Mouse (Mus musculus): ENCODE data around the gene Hccs.
A peak's percentile ranks its signal among the peaks of the same experiment; 100 is the strongest.
"Not testable (repeated sequence)": the region's sequence is repeated elsewhere in the genome, so short reads cannot be mapped to it uniquely, and the experiment has no call there.

The Hccs gene

DNA sequence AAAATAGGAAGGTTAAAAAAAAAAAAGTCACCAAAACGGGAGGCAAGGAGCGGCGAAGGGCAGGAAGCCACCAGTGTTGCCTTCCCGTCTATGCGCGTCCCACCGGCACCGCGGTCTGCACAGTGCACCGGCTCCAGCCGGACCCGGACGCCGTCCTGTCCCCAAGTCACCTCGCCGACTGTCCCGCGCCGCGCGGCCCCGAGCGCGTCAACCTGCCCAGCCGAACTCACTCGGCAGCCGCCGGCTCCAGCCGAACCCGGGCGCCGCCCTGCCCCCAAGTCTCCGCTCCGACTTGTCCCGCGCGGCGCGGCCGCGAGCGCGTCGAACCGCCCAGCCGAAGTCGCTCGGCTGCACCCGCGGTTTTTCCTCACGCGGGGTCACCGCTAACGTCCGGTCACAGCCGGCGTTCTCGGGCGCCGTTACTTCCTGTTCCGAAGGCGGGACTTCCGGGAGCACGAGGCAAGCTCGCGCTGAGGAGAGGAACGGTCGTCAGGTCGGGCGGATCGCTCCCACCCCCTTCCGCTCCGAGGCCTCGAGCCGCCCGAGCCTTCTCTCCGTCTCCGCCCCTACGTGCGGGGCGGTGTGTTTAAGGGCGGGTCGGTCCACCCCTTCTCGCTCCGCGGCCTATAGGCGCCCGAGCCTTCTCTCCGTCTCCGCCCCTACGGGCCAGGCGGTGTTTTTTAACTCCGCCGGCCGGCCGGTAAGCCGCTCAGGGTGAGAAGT, at the start of gene Hccs:
TSS of gene Hccs (minus strand) at position 428 of the 723 bp plus-strand sequence.
- peak; percentile 80 to 81 for DNase-seq (ENCODE audit: low read depth in 1 of 2, low spot score in 2 of 2)

DNA sequence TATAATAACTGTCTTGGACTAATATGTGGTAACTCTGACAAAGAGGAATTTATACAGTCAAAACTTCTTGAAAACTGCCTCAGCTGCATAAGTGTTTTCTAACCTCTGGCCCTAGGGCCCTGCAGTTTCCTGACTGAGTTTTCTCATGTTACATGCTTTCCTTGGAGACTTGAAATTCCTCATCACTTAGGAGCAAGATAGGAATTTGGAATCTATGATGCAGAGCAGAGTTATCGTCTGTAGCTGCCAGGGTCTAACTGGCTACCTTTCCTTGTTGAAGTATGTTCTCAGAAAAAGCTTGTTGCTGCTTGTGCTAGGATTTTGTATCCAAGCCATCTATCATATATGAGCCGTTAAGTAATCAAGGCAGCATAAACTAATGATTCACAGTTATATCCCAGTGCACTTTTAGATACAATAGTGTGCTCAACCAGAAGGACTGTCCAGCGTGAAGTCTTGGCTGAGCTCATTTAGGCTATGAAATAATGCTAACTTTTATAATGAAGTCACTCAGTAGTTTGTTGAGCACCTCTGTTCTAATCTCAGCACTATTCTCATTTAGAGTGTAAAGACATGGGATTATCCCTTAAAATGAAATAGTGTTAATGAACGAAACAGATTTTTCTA, 37.1 kb upstream of the Hccs start:
- no peak for DNase-seq (ENCODE audit: low read depth in 1 of 2, low spot score in 2 of 2)

DNA sequence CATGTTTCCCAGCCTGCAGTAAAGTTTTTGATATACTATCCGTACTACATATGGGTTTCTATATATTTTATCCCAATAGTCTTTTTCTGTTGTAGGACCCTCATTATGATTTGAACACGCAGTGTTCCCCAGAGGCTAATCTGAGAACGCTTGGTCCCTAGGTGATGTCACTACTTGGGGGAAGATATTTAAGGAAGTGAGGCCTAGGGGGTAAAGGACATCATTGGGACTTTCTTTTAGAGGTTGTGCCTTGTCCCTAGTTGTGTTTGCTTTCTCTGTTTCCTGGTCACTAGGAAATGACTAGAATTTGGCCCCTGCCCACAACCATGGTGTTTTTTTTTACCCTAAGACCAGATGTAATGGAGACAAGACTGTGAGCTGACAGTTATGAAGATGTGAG, 18.0 kb upstream of the Hccs start:
- no peak for DNase-seq (ENCODE audit: low read depth in 1 of 2, low spot score in 2 of 2)

DNA sequence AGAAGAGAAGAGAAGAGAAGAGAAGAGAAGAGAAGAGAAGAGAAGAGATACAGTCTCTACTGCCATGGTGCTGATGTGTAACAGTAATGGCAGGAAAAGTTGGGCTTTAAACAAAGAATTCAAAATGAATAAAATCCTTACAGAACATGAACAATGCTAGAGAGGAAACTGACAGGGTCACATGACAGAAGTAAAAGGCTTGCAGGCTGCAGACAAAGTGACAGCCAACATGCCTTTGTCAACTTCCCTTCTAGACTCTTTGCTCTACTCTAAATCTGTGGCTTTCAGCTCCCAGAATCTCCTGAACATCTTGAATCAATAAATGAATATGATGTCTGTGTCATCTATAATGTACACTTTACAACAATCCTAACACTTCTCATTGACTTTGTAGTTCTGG, 17.4 kb upstream of the Hccs start:
- no peak for DNase-seq (ENCODE audit: low read depth in 1 of 2, low spot score in 2 of 2)

DNA sequence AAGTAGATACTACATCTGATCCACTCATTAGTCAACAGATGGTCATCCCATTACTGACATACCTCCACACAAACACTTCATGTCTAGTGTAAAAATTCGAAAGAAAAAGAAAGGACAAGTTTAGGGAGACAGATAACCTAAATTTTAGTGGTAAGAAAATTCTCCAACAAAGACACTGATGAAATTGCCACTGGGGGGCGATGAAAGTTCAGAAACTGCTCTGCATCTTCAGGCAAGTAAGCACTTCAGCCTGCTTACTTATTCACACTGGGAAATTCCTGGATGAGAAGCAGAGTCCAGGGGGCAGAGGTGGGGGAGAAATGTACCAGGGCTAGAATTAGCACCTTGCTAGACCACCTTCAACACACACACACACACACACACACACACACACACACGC, 12.1 kb upstream of the Hccs start:
- no peak for DNase-seq (ENCODE audit: low read depth in 1 of 2, low spot score in 2 of 2)

DNA sequence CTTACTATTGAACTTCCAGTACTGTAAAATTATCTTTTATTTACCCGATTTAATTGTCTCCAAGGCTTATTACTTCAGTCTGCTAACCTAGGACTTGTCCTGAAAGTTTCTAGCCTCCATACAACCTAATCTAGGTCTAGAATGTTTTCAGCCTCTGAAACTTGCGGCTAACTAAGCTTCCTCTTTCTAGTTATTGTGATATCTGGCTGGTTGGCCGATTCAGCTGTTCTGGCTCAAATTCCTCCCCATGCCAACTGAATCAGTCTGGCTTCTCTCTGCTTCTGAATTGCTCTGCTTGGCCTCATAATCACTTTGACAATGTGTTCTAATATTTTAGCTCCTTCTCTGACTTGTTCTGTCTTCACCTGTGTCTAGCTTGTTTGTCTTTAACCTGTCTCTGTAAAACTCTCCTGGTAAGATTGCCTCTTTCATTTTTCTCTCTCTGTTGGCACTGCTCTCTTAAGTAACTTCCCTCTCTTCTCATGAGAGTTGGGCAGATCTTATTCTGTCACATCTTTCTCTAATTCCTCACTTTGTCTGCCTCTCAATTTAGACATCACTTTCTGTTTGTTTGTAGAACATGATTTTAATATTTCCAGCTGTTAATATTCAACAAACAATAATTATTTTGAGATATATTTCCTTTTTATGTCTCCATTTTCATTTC, 5.9 kb upstream of the Hccs start:
- DNase-seq (ENCODE audit: low read depth in 1 of 2, low spot score in 2 of 2): no peak

DNA sequence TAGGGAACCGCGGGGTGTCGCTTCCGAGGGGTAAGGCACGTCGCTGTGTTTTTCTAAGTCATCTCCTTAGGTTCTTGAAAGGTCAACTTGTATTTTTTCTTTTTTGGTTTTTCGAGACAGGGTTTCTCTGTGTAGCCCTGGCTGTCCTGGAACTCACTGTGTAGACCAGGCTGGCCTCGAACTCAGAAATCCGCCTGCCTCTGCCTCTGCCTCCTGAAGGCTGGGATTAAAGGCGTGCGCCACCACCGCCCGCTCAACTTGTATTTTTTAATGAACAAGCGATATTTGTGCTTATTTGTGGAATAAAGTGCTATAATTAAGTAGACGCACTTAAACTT, 465 bp upstream of the Hccs start:
- not testable (repeated sequence) for DNase-seq (ENCODE audit: low read depth in 1 of 2, low spot score in 2 of 2)

DNA sequence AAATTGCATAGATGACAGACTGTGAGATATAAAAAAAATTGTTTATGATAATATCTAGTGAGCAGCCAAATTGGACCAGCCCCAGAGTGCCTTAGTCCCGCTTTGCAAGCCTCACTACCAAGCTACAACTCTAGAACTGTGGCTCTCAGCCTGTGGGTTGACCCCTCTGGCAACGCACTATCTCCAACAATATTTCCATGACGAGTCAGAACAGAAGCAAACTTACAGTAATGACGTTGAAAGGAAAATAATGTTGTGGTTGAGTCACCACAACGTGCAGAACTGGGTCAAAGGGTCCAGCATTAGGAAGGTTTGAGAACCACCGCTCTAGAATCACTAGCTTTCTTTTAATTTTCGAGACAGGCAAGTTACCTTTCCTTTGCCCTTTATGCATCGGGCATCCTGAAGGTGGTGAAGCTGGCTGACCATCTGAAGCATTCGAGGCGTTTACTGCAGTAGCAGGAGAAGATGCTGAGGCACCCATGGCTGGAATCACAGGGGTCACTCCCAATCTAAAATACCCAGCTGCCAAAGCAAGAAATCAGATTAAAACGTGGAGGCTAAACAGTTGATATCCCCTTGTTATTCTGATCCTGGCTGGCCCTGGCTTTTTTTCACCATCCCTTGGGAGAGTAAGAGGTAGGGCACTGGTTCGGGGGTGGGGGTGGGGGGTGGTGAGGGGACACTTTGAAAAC, 959 bp downstream of the Hccs start:
- no peak for DNase-seq (ENCODE audit: low read depth in 1 of 2, low spot score in 2 of 2)

DNA sequence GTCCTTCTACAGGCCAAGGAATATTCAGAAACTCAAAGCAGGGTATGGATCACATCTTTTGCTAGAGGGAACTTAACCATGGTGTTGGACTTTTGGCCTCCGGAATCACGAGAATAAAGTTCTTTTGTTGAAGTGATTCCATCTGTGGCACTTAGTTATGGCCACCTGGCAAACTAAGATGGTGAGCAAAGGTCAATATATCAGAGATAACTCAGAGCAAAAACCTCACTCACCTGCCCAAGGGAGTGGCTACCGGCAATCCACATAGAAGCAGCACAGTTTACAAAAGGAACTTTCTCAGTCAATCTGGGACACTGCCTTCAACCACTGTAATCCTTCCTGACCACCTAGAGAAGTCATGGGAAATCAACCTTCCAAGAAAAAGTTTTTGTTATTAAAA, 11.6 kb downstream of the Hccs start:
- no peak for DNase-seq (ENCODE audit: low read depth in 1 of 2, low spot score in 2 of 2)

DNA sequence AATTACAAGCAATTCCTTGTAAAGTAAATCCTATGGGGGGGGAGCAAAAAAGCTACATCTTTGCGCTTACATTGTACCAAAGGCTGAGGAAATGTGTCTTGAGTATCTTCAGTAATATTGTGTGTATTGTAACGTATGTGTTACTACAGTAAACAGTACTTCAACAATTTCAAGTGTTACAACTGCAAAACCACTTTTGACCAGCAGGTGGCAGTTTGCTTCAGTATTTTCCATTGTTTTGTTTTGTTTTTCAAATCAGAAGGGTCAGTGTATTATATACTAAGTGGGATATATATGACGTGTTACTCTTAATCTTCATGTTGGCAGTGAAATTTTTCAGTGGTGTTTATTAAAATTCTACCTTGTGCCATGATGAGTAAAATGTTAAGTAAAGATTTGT, 16.2 kb downstream of the Hccs start:
- DNase-seq (ENCODE audit: low read depth in 1 of 2, low spot score in 2 of 2): no peak

DNA sequence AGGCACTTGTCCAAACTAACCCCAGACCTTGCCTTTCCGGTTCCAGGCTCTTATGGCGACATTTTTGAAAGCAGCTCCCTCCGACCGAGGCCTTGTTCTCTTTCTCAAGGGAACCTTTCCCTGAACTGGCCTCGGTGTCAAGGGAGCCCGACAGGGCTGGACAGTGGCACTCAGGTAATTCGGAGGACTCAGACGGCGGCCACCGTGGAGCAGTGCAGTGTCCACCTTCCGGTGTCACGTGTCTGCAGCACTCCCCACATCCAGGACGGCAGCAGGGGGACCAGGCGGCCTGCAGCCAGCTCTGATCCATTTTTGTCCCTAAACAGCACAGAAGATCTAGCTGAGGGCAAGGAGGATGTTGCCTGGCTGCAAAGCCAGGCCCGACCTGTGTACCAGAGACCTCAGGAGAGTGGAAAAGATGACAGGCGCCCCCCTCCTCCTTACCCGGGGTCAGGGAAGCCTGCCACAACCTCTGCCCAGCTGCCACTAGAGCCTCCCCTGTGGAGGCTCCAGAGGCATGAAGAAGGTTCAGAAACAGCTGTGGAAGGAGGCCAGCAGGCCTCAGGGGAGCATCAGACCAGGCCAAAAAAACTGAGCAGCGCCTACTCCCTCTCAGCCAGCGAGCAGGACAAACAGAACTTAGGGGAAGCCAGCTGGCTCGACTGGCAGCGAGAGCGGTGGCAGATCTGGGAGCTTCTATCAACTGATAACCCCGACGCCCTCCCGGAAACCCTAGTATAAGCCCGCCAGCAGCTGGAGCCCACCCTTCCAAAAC, 17.7 kb downstream of the Hccs start:
- DNase-seq (ENCODE audit: low read depth in 1 of 2, low spot score in 2 of 2): no peak

DNA sequence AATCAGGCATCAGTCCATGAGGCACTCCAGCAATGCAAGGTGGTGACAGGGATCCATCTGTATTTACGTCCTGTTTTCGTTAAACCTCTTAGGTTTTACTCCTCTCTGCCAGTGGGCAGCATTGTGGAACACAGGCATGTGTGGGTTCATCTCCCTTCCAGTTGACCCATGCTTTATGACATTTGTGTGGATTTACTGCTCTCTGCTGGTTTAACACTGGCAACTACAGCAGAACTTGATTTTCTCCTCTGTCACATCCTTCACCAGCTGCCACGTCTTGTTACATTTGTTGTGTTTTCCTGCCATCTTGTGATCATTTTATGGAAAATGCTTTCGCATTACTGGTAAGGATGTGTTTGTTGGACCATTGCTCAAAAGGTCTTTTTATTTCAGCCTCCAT, 20.6 kb downstream of the Hccs start:
- no peak for DNase-seq (ENCODE audit: low read depth in 1 of 2, low spot score in 2 of 2)

DNA sequence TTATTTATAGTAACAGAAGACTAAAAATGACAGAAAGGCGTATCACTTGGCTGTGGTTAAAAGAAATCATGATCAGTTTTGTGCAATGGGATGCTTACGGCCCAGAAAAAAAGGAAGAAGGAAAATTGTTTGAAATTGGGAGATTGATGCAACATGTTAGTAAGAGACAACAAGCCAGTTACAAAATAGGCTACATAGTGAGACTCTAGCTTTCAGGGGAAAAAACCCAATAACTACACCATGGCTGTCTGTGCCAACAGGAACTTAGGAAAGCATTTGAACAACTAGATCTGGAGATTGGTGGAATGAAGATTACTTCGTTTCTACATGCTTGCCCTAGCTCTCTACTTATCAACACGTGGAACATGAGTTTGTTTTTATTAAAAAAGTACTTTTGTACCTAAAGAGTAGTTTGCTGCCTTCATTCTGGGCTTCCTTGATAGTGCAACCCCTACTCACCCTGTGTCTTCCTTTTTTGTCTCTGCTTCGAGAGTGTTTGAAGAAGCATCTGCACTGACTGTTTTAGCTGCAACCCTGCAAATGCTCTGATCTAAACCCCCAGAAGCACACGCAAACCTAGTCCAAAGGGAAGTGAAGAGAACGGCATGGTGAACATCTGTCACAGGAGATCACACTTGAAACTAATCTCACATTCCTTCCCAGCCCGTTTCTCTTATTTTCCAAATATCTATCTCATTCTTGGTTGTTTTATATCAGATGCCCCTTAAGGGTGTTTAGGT, 56.6 kb downstream of the Hccs start:
- DNase-seq (ENCODE audit: low read depth in 1 of 2, low spot score in 2 of 2): no peak

DNA sequence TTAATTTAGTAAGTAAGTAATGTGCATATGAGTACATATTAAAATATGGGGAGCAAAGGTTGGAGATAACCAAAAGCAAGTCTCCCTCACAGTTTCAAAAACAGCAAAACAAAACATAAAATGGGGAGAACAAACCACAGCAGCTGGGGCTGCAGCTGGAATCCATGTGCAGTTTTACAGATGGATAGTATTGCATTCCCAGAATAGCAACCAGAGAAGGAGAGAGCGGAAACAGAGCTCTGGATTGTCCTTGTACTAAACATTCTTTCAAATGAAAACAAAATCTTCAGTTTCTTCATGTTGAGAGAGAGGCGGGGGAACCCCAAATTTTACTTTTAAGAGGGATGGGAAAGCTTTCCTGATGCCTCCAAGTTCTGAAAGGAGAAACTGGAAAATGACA, 58.0 kb downstream of the Hccs start:
- no peak for DNase-seq (ENCODE audit: low read depth in 1 of 2, low spot score in 2 of 2)

DNA sequence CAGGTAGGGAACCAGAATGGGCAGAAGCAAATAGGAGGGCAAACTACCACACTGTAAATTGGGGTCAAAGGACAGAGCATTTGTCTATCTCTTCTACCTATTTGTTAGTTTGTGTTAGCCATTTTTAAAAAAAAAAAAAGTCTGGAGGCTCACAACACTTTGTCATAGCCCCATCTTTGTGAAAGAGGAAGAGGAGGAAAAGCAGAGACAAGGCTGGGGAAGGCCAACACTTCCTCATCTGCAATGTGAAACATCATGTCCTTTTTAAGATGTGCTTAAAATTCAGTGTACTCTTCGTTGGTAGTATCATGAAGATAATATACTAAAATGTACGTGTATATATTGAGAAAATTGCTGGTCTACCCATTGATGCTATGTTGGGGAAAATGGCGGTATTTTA, 59.1 kb downstream of the Hccs start:
- no peak for DNase-seq (ENCODE audit: low read depth in 1 of 2, low spot score in 2 of 2)

DNA sequence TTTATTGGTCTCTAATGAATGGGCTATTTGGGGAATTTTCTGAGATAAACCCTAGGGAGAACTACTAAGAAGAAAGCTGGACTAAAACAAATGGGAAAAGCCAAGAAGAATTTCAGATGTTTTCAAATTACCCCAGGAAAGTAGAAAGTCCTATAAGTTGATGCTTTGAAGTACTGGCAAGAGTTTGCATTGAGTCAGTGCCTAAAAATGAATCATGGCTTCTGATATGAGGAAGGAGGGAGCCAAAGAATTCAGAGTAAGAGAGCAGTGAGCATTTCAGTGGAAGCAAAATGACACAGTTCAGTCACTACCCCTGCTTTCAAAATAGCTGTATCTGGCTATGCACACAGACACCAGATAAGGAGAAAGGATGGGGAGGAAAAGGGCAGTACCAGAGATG, 63.4 kb downstream of the Hccs start:
- DNase-seq (ENCODE audit: low read depth in 1 of 2, low spot score in 2 of 2): no peak

DNA sequence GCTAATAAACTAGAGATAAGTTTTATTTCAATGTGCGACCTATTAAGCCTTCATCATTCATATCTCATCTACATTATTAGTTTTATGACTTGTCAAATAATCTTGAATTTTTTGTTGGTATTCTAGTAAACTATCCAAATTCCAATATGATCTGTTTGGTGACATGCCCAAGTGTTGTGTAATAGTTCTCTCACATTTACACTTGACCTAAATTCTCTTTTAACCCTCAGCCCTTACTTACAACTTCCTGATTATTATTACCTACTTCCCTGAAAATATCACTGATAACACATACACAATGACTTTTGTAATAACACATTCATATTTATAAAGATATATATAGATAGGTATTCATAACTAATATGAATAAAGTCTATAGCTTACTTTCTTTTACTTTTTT, 64.3 kb downstream of the Hccs start:
- no peak for DNase-seq (ENCODE audit: low read depth in 1 of 2, low spot score in 2 of 2)

DNA sequence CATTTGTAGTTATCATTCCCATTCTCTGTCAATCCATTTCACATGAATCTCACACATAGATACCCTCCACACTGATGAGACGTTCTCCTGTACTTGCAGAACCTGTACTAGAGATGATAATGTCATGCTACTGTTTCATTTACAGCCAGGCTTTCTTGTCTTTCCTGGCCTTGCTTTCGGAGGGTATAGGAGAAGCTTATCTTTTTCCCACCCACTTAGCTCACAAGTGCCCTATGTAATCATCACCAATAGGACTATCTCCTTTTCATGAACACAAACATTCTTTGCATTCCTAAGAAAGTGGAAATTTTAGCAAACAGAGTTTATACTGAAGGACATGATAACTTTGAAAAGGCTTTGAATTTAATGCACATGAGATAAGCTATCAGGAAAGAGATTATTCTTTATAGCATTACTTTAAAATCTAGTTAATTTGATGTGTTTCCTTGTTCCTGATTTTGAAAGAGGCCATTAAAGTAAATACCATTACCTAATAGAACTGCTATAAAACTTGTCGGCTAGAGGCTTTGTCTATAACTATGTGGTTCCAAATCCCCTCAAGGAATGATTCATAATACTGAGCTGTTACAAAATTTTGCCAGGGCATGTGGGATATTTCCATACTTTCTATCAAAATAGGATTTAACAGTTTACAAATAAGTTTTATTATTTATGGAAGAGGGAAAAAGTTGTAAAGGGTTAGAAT, 97.7 kb downstream of the Hccs start:
- DNase-seq (ENCODE audit: low read depth in 1 of 2, low spot score in 2 of 2): no peak

DNA sequence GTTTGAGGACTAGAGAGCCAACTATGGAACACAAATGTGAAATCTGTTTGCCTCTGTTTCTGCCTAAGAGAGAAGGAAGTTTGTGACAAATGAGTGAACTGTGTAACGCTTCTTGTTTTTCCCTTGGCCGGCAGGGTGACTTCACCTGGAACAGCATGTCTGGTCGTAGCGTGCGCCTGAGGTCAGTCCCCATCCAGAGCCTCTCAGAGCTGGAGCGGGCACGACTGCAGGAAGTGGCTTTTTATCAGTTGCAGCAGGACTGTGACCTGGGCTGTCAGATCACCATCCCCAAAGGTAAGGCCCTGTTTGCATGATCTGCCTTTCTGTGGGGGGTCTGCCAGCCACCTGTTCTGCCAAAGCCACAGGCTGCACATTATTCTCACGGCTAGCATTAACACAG, 100.1 kb downstream of the Hccs start:
- no peak for DNase-seq (ENCODE audit: low read depth in 1 of 2, low spot score in 2 of 2)

DNA sequence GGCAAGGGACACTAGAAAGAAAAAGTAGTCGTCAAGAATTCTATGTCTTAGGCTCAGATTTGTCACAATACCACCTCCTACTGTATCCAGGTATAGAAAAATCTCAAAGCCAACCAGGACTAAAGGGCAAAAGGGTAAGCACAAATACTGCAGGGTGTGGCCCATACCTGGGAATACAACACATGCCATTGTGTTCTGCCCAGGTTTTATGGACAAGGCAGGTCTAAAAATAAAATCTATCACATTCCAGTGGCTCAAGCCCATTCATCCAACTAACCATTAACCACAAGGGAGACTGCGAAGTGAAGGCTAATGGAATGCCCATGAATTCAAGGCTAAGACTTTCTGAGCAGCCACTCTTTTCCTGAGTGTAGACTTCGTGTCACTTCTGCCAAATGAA, 110.2 kb downstream of the Hccs start:
- DNase-seq (ENCODE audit: low read depth in 1 of 2, low spot score in 2 of 2): no peak

All from monocyte, adult 2 months (primary cell).